Mouse (Mus musculus) olfactory bulb, adult 2 months (tissue): ENCODE data around the gene Pdzph1.

Source experiments
- CTCF ChIP-seq: fragments of 200-500 bp; IDR thresholded peaks from 2 replicates; pipeline ENCODE4 v1.5.1; 2012; ENCODE audit warnings: low read depth, mild to moderate bottlenecking, low read length, moderate library complexity; ENCODE audit not compliant: insufficient read depth
- POLR2A ChIP-seq: fragments of 200-500 bp; IDR thresholded peaks from 2 replicates; pipeline ENCODE4 v1.6.1; 2012; ENCODE audit warnings: mild to moderate bottlenecking, low read depth, low read length, moderate library complexity; ENCODE audit not compliant: insufficient read depth

DNA sequence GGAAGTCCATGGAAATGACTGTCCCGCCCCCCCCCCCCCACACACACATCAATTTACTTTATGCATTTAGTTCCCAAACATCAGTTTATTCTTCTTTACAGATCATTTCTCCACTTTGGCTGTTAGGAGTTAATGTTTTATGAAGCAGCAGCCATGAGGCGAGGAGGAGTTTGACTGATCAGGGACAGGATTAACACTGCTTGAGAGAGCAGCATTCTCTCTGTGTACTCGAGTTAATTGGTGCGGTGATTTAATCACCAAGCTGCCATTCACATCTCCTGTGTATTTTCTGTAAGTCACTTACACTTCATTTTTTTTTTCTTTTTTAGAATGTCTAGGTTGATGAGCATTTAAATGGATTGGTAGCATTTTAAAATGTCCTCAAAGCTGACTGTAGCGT, 32.8 kb upstream of the Pdzph1 start:
- no peak for TF ChIP-seq CTCF
- TF ChIP-seq POLR2A, result no peak
